Mouse (Mus musculus) bone marrow, adult 2 months (tissue): ENCODE measurements around the gene Ubl3.

Source experiments
- CTCF ChIP-seq: fragments of 200-500 bp; IDR thresholded peaks from 2 replicates; pipeline ENCODE4 v1.5.1; 2011; ENCODE audit warnings: low read length, control low read depth; ENCODE audit not compliant: control insufficient read depth, insufficient read depth
- POLR2A ChIP-seq: fragments of 200-500 bp; IDR thresholded peaks from 2 replicates; pipeline ENCODE4 v1.6.1; 2011; ENCODE audit warnings: low read depth, mild to moderate bottlenecking, control low read depth, low read length, borderline replicate concordance; ENCODE audit not compliant: control insufficient read depth

GRCm38 (mm10) chr5:148588142-148588650, 35.6 kb upstream of the Ubl3 start:
- TF ChIP-seq CTCF (no peak), POLR2A (no peak)
